Mouse (Mus musculus) urinary bladder, postnatal 36 days (tissue): ENCODE results near the gene Slc5a5.

Experiments used
- DNase-seq, 2 experiments: peaks; one replicate each; pipeline ENCODE4 v3.0.0; 2022; ENCODE audit warnings: low spot score in 2 of 2, mixed read lengths in 1 of 2

The Slc5a5 gene

GRCm38 (mm10) chr8:70833018-70833482 is 59.5 kb downstream of the Slc5a5 start:
- no peak for DNase-seq
